Mouse (Mus musculus) embryonic facial prominence, embryonic 11.5 days (tissue): Measurements from ENCODE around the gene Gm20479. TPM values are rescaled to one million over a fixed set of nuclear protein-coding genes. Genes with fewer than 3 reads are reported as not detected.

Experiments used
- ATAC-seq: fragments of 200-750 bp; cut with Nextera tagmentation; replicated peaks from 2 replicates; pipeline ENCODE4 v1.8.0; 2017; ENCODE audit warnings: low read depth; ENCODE audit not compliant: insufficient number of reproducible peaks, low FRiP score, low TSS enrichment
- DNase-seq: peaks from one replicate; pipeline ENCODE4 v3.0.0-alpha.2; 2015; ENCODE audit warnings: low spot score
- H3K27ac ChIP-seq: fragments of 300-500 bp; sonication (generic); replicated peaks from 2 replicates; pipeline ENCODE4 v1.5.1; 2014; ENCODE audit warnings: mild to moderate bottlenecking, low read depth, low read length, control low read depth
- H3K27me3 ChIP-seq: fragments of 300-500 bp; sonication (generic); 2 replicates; pipeline ENCODE4 v1.6.1; 2014; ENCODE audit warnings: mild to moderate bottlenecking, low read length, moderate library complexity, mixed read lengths; ENCODE audit not compliant: control insufficient read depth, insufficient read depth
- H3K36me3 ChIP-seq: fragments of 300-500 bp; sonication (generic); replicated peaks from 2 replicates; pipeline ENCODE4 v1.6.1; 2014; ENCODE audit warnings: low read depth, mild to moderate bottlenecking, low read length, moderate library complexity, mixed read lengths; ENCODE audit not compliant: control insufficient read depth, insufficient read depth
- H3K4me1 ChIP-seq: fragments of 300-500 bp; sonication (generic); 2 replicates; pipeline ENCODE4 v1.6.1; 2014; ENCODE audit warnings: low read length, mixed read lengths; ENCODE audit not compliant: control insufficient read depth, insufficient read depth
- H3K4me2 ChIP-seq: fragments of 300-500 bp; sonication (generic); 2 replicates; pipeline ENCODE4 v1.6.1; 2014; ENCODE audit warnings: low read depth, mild to moderate bottlenecking, control low read depth, low read length, moderate library complexity
- H3K4me3 ChIP-seq: fragments of 300-500 bp; sonication (generic); 2 replicates; pipeline ENCODE4 v1.5.1; 2014; ENCODE audit warnings: low read depth, low read length, control low read depth
- H3K9ac ChIP-seq: fragments of 300-500 bp; sonication (generic); replicated peaks from 2 replicates; pipeline ENCODE4 v1.6.1; 2014; ENCODE audit warnings: mild to moderate bottlenecking, control low read depth, low read length
- H3K9me3 ChIP-seq: fragments of 300-500 bp; sonication (generic); replicated peaks from 2 replicates; pipeline ENCODE4 v1.6.1; 2016; ENCODE audit warnings: mild to moderate bottlenecking, low read length, inconsistent platforms, mixed read lengths; ENCODE audit not compliant: control insufficient read depth
- WGBS: fragments of 180-500 bp; shearing (Covaris S2); extraction: QIAGEN DNeasy Blood & Tissue Kit; methylation state at CpG from one replicate; pipeline ENCODE4 v1.1.7; 2014; 5-methylcytosine and 5-hydroxymethylcytosine counted together
- polyA plus RNA-seq: library from polyadenylated mRNA; unstranded; fragments of >200 nt; fragmentation: Nextera tagmentation; extraction: Ambion mirVana; gene quantifications from 2 replicates; pipeline ENCODE4 v1.2.1, GENCODE M21; 2014

Gm20479 gene
- polyA plus RNA-seq, 1 experiment from 2014 or later = not detected

GRCm38 (mm10) chr7:27319411-27319810, 37.8 kb downstream of the Gm20479 start:
- DNase-seq (no peak), ATAC-seq (no peak)
- WGBS = 89% methylated on average over 22 of the region's 22 CpGs
- Histone ChIP-seq H3K9me3 (no peaks in the 10 kb centered on the region), H3K4me2 (no peak overlapping the region), H3K4me1 (no peaks in the 10 kb centered on the region), H3K27ac (no peak overlapping the region), H3K27me3 (peaks cover 2% of the 10 kb centered on the region; the same call in 1 of the 2 replicates), H3K36me3 (no peaks in the 10 kb centered on the region), H3K4me3 (no peak overlapping the region), H3K9ac (no peak overlapping the region)

- no peak overlapping the region for H3K27ac ChIP-seq
- peak; percentile 48 for DNase-seq
- peak; percentile 49; the same call in 1 of the 2 replicates for ATAC-seq
- no peak overlapping the region for H3K4me3 ChIP-seq
- H3K27me3 ChIP-seq = peaks cover 4% of the 10 kb centered on the region
- 34% methylated on average over 7 of the region's 7 CpGs for WGBS
- no peak overlapping the region for H3K9ac ChIP-seq
- peaks cover 4% of the 10 kb centered on the region; the same call in 1 of the 2 replicates for H3K9me3 ChIP-seq
- no peaks in the 10 kb centered on the region for H3K4me1 ChIP-seq
- H3K36me3 ChIP-seq = no peaks in the 10 kb centered on the region
- H3K4me2 ChIP-seq = no peak overlapping the region
These were observed 41.3 kb downstream of the Gm20479 start for GRCm38 (mm10) chr7:27315958-27316357.

- ATAC-seq = no peak
- Histone ChIP-seq H3K36me3 (no peaks in the 10 kb centered on the region), H3K27me3 (peaks cover 11% of the 10 kb centered on the region), H3K4me3 (no peak overlapping the region), H3K9ac (no peak overlapping the region), H3K9me3 (peaks cover 4% of the 10 kb centered on the region; the same call in 1 of the 2 replicates), H3K27ac (no peak overlapping the region), H3K4me2 (no peak overlapping the region), H3K4me1 (peaks cover 3% of the 10 kb centered on the region)
- no peak for DNase-seq
- 88% methylated on average over 3 of the region's 3 CpGs for WGBS
These were observed 42.8 kb downstream of the Gm20479 start for GRCm38 (mm10) chr7:27314393-27314792.

- DNase-seq (no peak), ATAC-seq (no peak)
- Histone ChIP-seq H3K4me2 (no peak overlapping the region), H3K27me3 (peaks cover 11% of the 10 kb centered on the region), H3K36me3 (no peaks in the 10 kb centered on the region), H3K4me1 (peaks cover 3% of the 10 kb centered on the region), H3K9ac (no peak overlapping the region), H3K4me3 (no peak overlapping the region), H3K9me3 (peaks cover 4% of the 10 kb centered on the region; the same call in 1 of the 2 replicates), H3K27ac (no peak overlapping the region)
- 88% methylated on average over 12 of the region's 12 CpGs for WGBS
These were observed 45.5 kb downstream of the Gm20479 start for GRCm38 (mm10) chr7:27311651-27312284.

- Histone ChIP-seq H3K36me3 (no peaks in the 10 kb centered on the region), H3K27me3 (peaks cover 11% of the 10 kb centered on the region), H3K9ac (no peak overlapping the region), H3K27ac (no peak overlapping the region), H3K4me1 (peaks cover 3% of the 10 kb centered on the region), H3K4me2 (no peak overlapping the region), H3K9me3 (peaks cover 4% of the 10 kb centered on the region; the same call in 1 of the 2 replicates), H3K4me3 (no peak overlapping the region)
- 32% methylated on average over 8 of the region's 8 CpGs for WGBS
- DNase-seq (no peak), ATAC-seq (no peak)
These were observed 46.2 kb downstream of the Gm20479 start for GRCm38 (mm10) chr7:27310996-27311535.

- Histone ChIP-seq H3K4me1 (peaks cover 3% of the 10 kb centered on the region), H3K27ac (no peak overlapping the region), H3K9me3 (peaks cover 4% of the 10 kb centered on the region; the same call in 1 of the 2 replicates), H3K4me3 (no peak overlapping the region), H3K4me2 (peak overlapping the region; percentile 30; the same call in 1 of the 2 replicates), H3K36me3 (no peaks in the 10 kb centered on the region), H3K9ac (no peak overlapping the region; the same call in 1 of the 2 replicates), H3K27me3 (peaks cover 11% of the 10 kb centered on the region)
- 0 out of 2 replicates have a peak, but pooled peaks have one; percentile 36 for ATAC-seq
- DNase-seq = no peak
- WGBS = 3% methylated on average over 17 of the region's 17 CpGs
These were observed 46.9 kb downstream of the Gm20479 start for GRCm38 (mm10) chr7:27310306-27310705.

GRCm38 (mm10) chr7:27309832-27310231, 47.4 kb downstream of the Gm20479 start:
- peaks cover 4% of the 10 kb centered on the region; the same call in 1 of the 2 replicates for H3K9me3 ChIP-seq
- ATAC-seq (no peak), DNase-seq (no peak)
- no peak overlapping the region for H3K27ac ChIP-seq
- peaks cover 3% of the 10 kb centered on the region for H3K4me1 ChIP-seq
- 37% methylated on average over 3 of the region's 3 CpGs for WGBS
- H3K9ac ChIP-seq = no peak overlapping the region
- peaks cover 11% of the 10 kb centered on the region for H3K27me3 ChIP-seq
- H3K36me3 ChIP-seq = no peaks in the 10 kb centered on the region
- H3K4me2 ChIP-seq = no peak overlapping the region
- H3K4me3 ChIP-seq = no peak overlapping the region
